Mouse (Mus musculus) thymus, postnatal 36 days (tissue): ENCODE results near the gene Runx2.
A peak's percentile ranks its signal among the peaks of the same experiment; 100 is the strongest.

Source experiments
- DNase-seq, 2 experiments: peaks; one replicate each; pipeline ENCODE4 v3.0.0; 2022; ENCODE audit warnings: mixed read lengths in 2 of 2

The Runx2 gene

GRCm38 (mm10) chr17:44814508-44815175 is at the start of gene Runx2:
Runx2 (minus strand) TSS chr17:44814797.
- no peak for DNase-seq

DNA sequence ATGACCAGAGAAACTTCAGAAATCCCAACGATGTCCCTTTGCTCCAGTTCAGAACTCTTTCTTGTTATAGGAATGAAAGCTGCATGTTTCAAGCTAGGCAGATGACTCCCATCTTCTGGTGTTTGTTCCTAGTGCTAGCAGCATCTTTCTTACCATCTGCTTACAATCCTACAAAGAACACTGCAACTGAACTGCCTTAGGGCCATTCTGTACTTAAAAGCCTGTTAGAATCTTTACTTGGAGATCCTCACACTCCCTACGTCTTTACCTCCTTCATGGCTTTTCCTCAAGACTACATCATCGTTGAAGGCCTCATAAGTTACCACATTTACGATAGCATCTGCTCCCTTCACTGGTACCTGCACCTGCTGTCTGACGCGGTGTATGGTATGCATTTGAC is 48.6 kb upstream of the Runx2 start:
- no peak for DNase-seq

GRCm38 (mm10) chr17:44842184-44842583 is 27.6 kb upstream of the Runx2 start:
- DNase-seq, result no peak

DNA sequence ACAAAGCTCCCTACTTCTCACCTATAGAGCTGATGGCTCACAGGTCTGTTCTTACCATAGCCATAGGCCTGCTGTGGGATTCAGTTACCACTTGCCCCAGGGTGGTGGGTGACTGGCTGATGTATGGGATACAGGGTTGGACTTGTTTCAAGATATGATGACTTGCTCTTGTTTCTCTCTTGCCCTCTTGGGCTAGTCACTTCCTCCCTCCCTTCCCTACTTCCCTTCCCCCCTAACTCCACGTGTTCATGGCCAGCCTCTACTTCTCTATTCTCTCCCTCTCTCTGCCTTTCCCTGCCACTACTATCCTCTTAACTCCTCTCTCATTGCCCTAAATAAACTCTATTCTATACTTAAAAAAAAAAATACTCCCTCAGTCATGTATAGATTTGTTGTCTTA is 16.6 kb upstream of the Runx2 start:
- DNase-seq, result no peak

GRCm38 (mm10) chr17:44829587-44829986 is 15.0 kb upstream of the Runx2 start:
- no peak for DNase-seq

DNA sequence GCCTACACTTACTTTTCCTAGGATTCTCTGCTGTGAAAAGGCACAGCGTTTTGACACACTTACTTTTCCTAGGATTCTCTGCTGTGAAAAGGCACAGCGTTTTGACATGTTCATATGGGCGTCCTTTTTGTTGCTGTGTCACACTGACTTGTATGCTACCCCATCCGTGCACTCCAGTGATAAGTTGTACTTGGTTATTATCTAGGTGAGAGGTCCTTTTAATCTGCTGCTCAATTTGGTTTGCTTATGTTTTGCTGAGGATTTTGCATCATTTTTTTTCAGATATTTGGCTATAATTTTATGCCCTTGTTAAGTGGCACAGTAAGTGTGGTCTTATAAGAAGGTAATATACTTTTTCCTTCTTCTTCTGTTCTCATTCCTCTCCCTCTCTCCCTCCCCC is 13.4 kb upstream of the Runx2 start:
- DNase-seq, result no peak

- DNase-seq, result no peak
Measured at GRCm38 (mm10) chr17:44827124-44827523, 12.5 kb upstream of the Runx2 start.

GRCm38 (mm10) chr17:44821940-44822339 is 7.3 kb upstream of the Runx2 start:
- no peak for DNase-seq

GRCm38 (mm10) chr17:44819816-44820215 is 5.2 kb upstream of the Runx2 start:
- DNase-seq, result no peak

DNA sequence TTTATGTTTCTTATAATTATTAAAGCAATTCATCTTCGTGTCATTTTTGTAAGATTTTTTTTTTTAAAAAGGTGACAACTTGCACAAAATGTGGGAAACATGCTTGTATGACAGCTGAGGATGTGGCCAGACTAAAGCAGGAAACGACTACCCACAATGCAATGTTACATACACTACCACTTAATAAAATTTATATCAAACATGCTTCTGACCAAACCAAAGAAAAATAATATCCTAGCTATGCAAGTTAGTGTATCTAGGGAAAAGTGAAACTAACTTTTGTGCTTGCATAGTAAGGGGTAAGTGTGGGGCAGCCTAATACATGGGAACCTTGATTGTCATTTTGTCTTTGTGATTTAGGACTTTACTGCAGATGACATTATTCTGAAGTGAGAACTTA is 4.2 kb upstream of the Runx2 start:
- no peak for DNase-seq

DNA sequence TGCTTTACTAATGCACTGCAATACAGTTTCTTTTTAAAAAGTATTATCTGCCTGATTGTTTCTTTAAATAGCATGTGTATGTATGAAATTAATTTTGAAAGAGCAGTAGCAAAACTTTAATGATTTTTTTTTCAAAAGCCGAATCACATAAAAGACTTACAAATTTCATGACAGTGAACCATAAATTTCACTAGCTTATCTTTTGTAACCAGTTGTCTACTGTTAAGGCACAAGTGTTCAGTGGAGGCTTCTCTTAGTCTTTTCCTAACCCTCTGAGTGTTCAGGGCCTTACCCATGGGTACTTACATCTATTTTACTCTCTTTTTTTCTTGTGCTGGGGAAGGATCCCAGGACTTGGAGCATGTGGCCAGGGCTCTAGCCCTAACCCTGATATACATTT is 7.6 kb downstream of the Runx2 start:
- DNase-seq, result no peak

DNA sequence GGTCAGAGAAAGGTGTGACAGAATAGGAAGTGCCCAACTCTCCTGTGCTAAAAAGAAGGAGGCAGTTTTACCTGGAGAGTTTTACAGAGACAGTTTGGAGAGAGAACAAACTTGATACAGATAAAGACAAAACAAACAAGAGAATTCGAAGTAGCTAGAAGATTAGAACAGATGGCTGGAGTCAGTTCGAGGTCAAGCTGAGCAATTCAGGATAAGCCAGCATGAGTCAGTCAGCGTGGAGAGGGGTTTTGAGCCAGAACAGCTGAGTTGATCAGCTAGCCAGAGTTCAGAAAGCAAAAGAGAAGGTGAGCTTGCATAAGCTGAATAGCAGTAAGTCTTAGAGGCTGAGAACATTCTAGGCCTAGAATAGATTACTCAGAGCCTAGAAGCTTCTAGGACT is 17.3 kb downstream of the Runx2 start:
- DNase-seq, result no peak

GRCm38 (mm10) chr17:44792218-44792917 is 22.2 kb downstream of the Runx2 start:
- no peak for DNase-seq

- no peak for DNase-seq
Measured at GRCm38 (mm10) chr17:44788982-44789747, 25.4 kb downstream of the Runx2 start.

DNA sequence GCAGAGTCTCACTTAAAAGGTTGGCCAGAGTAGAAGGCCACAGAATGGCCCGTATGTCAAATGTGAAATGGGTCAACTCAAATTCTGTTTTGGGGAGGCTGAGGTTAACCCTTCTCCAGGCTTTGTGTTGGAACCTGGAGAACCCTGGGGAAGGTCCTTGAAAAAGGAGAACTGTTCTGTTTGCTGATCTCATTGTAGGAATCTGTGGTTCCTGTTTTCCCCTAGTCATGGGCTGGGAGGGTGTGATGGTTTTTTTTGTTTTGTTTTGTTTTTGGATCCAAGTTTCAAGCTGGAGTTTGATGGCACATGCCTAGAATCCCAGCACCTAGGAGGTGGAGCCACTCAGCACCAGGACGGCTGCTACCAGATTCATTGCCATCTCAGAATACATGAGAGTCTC is 31.5 kb downstream of the Runx2 start:
- DNase-seq, result no peak

DNA sequence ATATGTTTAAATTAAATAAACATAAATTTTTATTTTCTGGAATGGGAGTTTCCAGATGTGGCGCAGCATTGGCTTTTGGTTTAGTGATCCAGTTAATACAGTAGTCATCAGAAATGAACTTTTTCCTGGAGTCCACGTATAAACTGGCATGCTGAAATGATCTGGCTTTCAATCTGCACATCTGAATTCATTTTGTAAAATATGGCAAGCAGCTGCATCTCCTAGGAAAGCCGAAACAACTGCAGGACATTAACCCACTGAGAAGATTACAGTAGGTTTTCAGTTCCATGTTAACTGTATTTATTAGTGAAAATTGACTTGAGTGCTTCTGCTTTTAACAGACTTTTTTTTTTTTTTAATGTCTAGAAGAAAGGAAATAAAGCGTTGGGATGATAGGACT is 32.2 kb downstream of the Runx2 start:
- no peak for DNase-seq

DNA sequence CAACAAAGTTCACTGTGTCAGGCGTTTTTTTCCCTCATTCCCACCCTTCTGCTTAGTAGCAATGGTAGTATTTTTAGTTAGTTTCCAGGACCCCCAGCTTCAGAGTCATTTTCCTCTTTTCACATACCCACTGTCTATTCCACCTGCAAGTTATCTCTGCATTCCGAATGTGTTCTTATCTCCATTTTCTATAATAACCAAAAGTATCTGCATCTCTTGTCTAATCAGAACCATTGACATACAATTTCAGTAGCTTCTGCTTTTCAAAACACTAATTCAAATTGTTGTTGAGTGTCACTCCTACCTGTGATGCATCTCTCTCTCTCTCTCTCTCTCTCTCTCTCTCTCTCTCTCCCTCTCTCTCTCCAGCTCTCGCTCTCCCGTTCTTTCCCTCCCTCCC is 34.2 kb downstream of the Runx2 start:
- DNase-seq, result no peak

GRCm38 (mm10) chr17:44778141-44778540 is 36.5 kb downstream of the Runx2 start:
- DNase-seq, result no peak

- peak; percentile 83 to 87 for DNase-seq
Measured at GRCm38 (mm10) chr17:44777337-44777804, 37.2 kb downstream of the Runx2 start.

- peak; percentile 97 for DNase-seq
Measured at GRCm38 (mm10) chr17:44776738-44777270, 37.8 kb downstream of the Runx2 start, which contains the start of gene Supt3. Supt3 (plus strand) TSS chr17:44777152.

DNA sequence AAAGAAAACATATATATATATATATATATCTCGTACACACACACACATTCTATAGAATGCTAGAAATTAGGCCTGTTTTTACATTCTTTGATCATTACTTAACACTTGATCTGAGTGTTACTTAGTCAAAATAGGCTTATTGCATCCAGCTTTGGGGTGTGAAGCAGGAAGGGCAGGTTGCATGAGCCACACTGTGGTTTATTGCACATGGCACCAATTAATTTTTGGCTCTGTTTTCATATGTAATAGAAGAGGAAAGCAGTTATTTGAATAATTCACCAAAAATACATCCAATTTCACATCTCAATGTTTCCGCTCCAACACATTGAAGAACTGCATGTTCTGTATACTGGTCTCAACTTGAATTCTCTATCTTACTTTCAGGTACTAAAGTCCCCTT is 42.0 kb downstream of the Runx2 start:
- no peak for DNase-seq

GRCm38 (mm10) chr17:44770871-44771270 is 43.7 kb downstream of the Runx2 start:
- DNase-seq, result no peak

- no peak for DNase-seq
Measured at GRCm38 (mm10) chr17:44768522-44768921, 46.1 kb downstream of the Runx2 start.
